Mouse (Mus musculus) heart, postnatal 36 days (tissue): ENCODE measurements around the gene Zcchc10. TPM values are rescaled to one million over a fixed set of nuclear protein-coding genes. Genes with fewer than 3 reads are reported as not detected.
"Not testable (repeated sequence)": the region's sequence is repeated elsewhere in the genome, so short reads cannot be mapped to it uniquely, and the experiment has no call there.

Experiments used
- DNase-seq, 2 experiments: peaks; one replicate each; pipeline ENCODE4 v3.0.0; 2021 to 2022
- intact Hi-C: fragments of 180-260 bp; cut with DNase I; formaldehyde crosslinking; loops from one replicate; pipeline ENCODE4 v1.15.1; 2025
- total RNA-seq, 2 experiments: library from RNA; stranded (reverse); gene quantifications; 2 replicates each; pipeline ENCODE4 v1.2.3; 2021

Zcchc10 gene
- 1 to 10 TPM; 5.3 to 6.8 TPM for total RNA-seq

DNA sequence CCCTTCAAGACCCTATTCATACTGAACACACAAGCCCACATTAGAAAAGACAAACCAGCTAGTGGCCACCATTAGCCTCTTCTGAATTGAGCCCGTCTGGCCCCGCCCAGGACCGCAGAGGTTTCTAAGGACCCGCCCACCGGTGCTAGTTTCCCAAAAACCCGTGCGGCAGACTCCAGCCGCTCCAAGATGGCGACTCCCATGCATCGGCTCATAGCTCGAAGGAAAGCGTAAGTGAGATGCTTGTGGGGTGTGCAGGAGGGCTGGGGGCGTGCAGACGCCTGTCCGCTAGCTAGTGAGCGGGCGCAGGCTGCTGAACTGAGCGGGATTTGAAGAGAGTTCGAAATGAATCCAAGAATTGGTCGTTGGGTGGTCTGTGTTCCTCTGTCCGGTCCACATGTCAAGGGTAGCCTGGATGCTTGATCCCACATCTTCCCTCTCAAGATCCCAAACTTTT is at the start of gene Zcchc10:
Gene Zcchc10 (plus strand): TSS at position 168 of the 457 bp plus-strand sequence.
- DNase-seq = peak; percentile 85 to 86
- intact Hi-C loops = loop anchor here (2.0 kb wide), 1 partner anchor 26 kb away; the partner anchor contains the start of gene Aff4

DNA sequence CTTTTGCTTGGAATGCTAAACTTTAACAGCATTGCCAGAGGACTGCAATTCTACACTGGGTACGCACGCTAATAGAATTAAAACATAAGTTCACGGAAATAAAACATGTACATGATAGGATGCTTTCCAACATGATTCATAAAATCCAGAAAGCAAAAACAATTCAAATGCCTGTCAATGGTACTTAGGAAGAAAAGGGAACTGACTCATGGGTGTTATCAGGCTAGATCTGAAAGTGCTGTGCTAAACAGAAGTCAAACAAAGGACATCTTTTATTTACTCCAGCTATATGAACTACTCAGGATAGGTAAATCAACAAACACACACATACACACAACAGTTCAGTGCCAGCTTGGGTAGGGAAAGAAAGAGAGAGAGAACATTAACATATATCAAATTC is 49.1 kb upstream of the Zcchc10 start:
- intact Hi-C loops = no loop called here
- no peak for DNase-seq

DNA sequence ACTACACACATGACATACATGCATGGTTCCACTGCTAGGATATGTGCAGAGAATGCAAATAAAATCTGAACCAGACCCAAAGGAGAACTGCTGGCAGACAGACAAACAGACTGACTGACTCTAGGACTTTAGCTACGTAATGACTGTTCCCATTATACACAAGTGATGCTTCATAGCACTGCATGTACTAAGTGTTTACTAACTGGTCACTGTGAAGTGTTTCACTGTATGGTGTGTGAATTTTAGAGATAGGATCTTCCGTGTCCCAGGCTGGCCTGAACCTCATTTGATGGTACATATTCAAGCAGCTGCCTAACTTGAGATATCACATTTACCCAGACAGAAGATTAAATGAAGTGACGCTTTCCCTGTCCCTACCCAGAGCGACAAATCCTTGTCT is 46.1 kb upstream of the Zcchc10 start:
- no peak for DNase-seq
- intact Hi-C loops = no loop called here

DNA sequence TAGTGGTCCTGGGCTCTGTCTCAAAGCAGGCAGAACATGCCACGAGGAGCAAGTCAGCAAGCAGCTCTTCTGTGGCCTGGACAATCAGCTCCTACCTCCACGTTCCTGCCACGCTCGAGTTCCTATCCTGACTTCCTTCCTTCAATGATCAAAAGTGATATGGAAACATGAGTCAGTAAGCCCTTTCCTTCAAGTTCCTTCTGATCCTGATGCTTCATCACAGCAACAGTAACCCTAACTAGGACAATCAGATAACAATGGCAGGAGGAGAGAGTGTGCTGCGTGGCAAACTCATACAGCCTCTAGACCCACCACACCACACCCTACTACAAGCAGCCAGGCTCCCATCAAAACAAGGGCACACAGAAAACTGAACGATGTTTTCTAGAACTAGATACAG is 38.6 kb upstream of the Zcchc10 start:
- no peak for DNase-seq
- intact Hi-C loops = no loop called here

DNA sequence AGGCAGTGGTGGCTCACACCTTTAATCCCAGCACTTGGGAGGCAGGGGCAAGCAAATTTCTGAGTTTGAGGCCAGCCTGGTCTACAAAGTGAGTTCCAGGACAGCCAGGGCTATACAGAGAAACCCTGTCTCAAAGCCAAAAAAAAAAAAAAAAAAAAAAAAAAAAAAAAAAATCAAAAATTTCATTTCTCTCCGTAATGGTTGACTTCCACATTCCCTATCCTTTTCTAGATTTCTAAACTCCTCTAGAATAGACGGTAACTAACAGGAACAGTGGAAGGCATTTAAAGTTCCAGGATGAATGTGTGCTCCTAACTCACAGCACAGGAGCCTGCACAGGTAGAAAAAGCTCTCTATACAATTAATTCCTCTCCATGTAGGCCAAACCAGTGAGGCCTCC is 34.3 kb upstream of the Zcchc10 start:
- DNase-seq, intact Hi-C loops: not testable (repeated sequence)

DNA sequence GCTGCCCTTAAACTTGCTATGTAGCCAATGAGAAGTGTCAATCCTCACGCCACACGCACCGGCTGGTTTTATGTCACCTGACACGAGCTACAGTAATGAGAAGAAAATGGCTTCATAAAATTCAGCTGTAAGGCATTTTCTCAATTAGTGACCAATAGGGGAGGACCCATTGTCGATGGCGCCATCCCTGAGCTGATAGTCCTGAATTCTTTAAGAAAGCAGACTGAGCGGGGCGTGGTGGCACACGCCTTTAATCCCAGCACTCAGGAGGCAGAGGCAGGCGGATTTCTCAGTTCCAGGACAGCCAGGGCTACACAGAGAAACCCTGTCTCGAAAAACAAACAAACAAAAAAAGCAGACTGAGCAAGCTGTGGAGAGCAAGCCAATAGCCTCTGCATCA is 33.6 kb upstream of the Zcchc10 start:
- intact Hi-C loops = no loop called here
- no peak for DNase-seq

DNA sequence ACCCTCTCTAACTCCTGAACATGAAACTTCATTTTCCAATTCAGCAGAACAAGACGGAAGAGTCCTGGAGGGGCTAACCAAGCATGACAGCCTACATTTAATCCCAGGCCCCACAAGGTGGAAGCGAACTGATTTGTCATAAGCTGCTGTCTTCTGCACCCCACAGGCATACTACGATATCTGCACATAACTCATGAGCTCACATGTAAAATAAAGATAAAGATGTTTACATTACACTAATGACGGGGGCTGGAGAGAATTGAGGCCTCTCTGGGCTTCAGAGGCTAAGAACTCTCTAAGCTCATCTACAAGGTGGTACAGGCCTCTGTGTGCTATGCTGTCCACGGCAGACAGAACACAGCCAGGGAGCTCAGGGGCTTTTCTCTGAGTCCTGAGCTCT is 30.0 kb upstream of the Zcchc10 start:
- no peak for DNase-seq
- intact Hi-C loops = no loop called here

DNA sequence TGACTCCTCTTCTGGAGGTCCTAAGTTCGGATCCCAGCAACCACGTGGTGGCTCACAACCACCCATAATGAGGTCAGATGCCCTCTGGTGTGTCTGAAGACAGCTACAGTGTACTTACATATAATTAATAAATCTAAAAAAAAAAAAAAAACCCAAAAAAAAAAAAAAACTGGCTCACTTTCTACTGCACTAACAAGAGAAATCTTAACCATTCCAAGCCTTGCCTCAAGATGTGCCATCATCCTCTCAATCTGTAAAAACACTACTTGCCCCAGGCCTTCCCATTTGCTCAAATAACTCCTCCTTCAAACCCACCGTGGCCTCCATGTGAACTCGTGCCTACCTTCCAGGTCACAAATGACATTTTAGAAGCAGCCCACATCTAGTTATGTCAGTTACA is 27.6 kb upstream of the Zcchc10 start:
- no peak for DNase-seq
- intact Hi-C loops = no loop called here

DNA sequence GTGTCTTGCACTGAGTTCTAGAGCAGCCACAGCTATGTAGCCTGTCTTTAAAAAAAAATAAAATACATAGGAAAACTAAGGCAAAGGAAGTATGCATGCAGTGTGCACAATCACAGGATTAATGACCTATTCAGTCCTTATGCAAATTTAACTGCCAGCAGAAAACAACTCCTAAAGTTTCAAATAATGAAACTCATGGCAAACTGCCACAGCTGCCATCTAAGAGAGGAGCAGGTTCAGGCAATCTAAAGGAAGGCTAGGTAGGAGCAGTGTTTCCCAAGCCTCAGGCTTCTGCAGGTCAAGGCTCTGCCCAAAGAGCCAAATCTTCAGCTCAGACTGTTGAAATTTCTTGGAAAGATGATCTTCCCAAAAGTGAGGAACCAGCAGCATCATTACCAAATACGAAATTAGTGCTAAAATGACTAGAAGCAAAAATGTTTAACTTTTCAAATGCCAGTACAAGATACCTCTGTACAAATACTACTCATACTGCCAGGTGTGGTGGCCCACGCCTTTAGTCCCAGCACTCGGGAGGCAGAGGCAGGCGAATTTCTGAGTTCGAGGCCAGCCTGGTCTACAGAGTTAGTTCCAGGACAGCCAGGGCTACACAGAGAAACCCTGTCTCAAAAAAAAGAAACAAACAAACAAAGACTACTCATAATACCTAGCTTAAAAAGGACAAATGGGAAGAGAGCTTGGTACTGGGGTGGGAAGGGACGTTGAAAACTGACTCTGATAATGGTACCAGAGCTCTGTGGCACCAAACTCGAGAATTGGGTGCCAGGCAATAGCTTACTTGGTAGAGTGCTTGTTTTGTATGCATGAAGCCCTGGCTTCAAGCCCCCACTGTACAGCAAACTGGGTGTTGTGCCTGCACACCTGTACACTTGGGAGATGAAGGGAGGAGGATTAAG is 26.3 kb upstream of the Zcchc10 start:
- intact Hi-C loops = no loop called here
- DNase-seq = no peak

DNA sequence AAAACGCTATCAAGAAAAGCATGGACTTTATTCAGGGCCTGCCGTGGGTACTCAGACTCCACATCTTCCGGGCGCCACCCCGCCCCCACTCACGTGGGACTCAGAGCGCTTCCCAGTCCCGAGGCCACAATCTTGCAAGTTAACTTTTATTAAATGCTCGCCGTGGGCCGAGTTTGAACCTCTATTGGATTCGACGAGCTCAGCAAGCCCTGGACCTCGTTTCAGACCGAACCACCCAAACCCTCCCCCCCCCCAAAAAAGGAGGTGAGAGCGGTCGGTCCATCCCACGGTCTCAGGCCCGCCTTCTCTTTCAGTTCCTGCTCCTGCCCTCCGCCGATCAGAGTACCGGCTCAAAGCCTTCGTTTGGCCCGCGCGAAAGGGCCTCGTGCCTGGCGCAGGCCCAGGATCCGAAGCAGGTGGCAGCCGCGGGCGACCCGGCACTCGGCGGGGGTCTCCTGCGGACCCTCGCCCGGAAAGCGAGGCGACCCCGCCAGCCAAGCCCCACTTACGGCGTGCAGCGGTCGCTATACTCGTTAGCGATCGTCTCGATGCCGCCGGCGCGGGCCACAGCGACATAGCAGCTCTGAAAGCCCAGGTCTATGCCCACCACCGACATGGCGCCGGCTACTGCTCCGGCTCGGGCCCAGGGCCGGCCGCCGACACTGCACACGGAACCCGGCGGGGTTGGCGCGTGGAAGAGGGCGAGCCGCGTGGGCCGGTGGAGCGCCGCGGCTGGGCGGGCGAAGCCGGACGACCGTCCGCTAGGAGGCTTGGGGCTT is 24.7 kb upstream of the Zcchc10 start:
- peak; percentile 63 to 64 for DNase-seq
- intact Hi-C loops = loop anchor here (1.0 to 5.0 kb wide), 2 partner anchors 51 to 133 kb away; partner anchors contain the start of genes Aff4, Gdf9 and Uqcrq

DNA sequence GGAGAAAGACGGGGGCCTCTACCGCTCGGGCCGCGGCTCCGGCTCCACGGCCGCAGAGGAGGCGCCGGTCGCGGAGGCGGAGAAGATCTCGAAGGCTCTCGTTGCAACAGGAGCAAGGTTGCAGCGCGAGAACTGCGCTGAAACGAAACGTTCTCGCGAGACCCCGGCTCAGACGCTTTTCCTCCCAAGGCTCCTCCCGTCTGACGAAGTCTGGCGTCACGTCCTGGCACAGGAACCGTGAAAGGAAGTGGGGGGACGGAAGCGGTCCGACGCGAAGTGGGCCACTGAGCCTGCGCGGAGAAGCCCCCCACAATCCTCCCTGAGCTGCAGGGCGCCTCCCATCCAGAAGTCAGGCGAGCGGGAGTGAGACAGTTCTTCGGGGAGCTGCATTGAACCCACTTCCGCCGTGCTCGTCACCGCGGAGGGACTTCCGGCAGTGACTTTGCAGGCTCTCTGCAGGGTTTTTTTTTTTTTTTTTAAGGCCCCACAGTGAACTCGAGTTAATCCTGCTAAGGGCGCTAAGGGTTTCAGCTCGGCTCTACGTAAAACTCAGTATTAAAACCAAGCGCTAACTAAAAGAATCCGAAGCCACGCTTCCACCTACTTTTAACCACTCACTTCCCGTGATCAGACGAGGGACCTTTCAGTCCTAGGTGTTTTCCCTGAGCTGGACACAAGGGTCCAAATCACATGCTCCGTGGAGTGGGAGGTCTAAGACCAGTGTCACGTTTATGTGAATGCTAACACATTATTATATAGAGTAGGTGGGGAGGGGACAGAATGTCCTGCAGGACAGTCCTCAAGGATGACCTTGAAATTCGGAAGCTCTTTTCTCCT is 23.9 kb upstream of the Zcchc10 start, which contains the start of gene Hspa4:
Gene Hspa4 (minus strand): TSS at position 128 of the 837 bp plus-strand sequence.
- DNase-seq = peak; percentile 99 to 100
- intact Hi-C loops = loop anchor here (1.0 to 5.0 kb wide), 2 partner anchors 50 to 132 kb away; partner anchors contain the start of genes Aff4, Gdf9 and Uqcrq

DNA sequence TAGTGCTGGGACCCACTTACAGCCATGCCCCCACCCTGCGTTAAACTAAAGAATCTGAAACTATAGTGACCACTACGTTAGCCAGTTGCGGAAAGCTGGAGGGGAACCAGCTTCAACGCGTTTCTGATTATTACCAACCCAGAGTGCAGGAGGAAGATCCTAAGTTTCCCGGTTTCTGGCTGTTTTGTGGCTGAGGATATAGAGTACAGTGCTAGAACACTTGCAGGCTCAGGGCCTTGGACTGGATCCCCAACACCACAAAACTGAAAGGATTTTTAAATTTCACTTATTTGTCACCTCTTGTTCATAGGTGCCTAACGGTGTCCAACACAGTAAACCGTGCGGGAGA is 23.3 kb upstream of the Zcchc10 start:
- intact Hi-C loops = loop anchor here (5.0 kb wide), 1 partner anchor 131 kb away; the partner anchor contains the start of genes Gdf9 and Uqcrq
- no peak for DNase-seq

DNA sequence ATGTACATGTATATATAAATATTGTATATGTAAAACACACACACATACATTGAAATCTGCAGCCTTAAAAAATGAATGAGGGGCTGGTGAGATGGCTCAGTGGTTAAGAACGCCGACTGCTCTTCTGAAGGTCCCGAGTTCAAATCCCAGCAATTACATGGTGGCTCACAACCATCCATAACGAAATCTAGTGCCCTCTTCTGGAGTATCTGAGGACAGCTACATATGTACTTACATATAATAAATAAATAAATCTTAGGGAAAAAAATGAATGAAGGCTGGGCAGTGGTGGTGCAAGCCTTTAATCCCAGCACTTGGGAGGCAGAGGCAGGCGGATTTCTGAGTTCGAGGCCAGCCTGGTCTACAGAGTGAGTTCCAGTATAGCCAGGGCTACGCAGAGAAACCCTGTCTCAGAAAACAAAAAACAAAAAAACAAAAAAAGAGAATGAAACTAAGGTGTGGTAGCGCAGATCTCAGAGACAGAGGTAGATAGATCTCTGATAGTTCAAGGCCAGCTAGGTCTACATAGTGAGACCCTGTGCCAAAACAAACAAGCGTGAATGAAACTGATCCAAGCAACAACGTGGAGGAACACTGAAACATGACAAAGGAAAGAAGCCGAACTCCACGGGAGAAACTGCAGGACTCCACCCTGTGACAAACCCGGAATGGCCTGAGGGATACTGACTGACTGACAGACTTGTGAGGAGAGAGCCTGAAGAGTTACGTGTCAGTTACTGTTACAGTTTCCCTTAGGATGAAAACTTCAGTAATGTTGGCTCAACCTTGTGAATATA is 20.2 kb upstream of the Zcchc10 start:
- no peak for DNase-seq
- intact Hi-C loops = loop anchor here (5.0 kb wide), 1 partner anchor 128 kb away; the partner anchor contains the start of genes Gdf9 and Uqcrq

DNA sequence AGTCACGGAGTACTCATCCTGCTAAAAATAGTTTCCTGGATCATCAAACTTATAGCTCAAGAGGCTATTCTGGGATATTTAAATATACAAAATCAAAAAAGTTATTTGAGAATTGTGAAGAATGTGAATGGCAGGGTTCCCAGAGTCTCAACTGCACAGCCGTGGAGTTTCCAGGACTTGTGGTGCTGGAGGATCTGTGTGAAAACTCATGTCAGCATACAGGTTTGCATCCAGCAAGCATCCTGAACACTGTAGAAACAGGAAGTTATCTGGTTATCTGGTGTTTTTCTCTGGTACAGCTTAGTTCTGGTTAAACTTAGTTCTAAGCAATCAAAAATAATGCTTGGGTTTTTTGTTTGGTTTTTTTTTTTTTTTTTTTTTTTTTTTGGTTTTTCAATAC is 17.5 kb upstream of the Zcchc10 start:
- no peak for DNase-seq

DNA sequence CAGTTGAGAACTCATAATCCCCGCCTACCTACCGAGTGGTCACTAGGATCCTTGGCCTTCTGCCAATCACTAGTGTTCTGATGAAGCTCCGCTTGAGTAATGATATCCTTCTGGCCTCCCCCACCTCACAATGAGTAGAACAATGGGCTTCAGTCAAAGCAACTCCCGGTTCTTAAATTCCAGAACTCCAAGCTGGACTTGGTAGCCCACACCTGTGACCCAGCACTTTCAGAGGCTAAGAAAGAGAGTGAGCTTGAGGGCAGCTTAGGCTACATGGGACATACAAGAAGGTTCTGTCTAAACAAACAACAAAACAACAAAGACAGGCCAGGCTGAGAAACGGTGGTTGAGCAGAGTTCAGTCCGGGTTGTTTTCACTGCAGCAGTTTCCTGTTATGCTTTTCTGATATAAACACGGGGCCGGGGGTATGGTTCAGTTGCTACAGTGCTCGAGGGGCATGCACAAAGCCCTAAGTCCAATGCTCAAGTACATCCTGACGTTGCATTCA is 16.9 kb upstream of the Zcchc10 start:
- intact Hi-C loops = no loop called here
- DNase-seq = peak; percentile 19 to 33

More for the DNA sequence above, 17.5 kb upstream of the Zcchc10 start:
- intact Hi-C loops = no loop called here

DNA sequence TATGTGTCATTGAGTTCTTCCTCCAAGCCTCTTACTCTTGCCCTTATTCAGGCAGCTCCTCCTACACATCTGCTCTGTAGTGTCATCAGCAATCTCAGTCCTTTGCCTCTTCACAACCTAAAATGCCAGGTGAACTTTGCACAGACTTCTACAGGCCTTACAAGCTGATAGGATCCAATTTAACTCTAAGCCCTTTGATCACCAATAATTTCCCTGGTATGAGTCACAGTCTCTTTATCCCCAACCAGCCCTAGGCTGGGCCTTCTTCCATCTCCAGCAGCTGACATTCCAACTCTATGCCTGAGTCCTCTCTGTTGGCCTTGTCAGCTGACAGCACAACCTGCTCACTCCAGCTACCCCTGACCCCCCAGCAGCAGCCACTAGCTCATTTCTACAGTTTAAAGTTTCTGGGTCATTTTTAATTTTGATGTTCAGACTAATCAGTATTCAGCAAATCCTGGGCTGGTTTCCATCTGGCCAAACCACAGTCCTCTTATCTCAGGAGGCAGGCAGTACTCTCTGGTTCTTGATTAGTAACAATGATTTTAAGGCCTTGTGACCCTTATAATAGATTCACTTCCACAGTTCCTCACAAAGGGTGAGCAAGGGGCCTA is 16.1 kb upstream of the Zcchc10 start:
- peak; percentile 54 to 70 for DNase-seq
- intact Hi-C loops = no loop called here

DNA sequence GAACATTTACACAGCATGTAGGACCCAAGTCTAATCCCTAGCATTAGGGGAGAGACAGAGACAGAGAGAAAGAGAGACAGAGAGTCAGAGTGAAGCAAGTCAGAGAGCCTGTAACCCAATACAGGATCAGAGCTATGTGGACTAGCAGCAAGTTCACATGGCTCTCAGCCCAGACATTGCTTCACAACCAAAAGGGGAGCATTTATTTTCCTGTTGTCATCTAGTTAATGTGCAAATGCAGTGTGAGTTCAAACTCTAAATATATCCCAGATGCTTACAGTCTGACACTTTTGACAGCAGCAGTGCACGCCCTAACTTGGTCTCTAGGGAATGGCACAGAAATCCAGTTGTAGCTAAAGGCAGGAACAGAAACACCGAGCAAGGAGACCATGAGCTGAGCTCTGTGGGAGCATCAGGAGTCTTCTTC is 15.6 kb upstream of the Zcchc10 start:
- intact Hi-C loops = no loop called here
- peak; percentile 59 to 82 for DNase-seq

DNA sequence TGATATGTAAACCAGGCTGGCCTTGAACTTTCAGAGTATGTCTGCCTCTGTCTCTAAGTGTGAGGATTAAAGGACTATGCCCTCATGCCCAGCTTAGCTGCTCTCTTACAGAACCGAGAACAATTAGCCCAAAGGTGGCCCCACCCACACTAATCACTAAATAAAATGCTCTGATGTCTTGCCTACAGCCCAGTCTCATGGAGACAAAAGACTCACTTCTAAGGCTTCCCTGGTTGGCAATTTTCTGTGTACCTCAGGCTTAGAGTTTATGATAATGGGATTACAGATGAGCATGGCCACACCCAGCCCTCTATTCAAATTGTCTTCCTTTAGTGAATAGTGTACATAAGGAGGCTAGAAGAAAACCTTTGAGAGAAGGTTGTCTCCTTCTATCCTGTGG is 13.1 kb upstream of the Zcchc10 start:
- intact Hi-C loops = no loop called here
- DNase-seq = no peak

DNA sequence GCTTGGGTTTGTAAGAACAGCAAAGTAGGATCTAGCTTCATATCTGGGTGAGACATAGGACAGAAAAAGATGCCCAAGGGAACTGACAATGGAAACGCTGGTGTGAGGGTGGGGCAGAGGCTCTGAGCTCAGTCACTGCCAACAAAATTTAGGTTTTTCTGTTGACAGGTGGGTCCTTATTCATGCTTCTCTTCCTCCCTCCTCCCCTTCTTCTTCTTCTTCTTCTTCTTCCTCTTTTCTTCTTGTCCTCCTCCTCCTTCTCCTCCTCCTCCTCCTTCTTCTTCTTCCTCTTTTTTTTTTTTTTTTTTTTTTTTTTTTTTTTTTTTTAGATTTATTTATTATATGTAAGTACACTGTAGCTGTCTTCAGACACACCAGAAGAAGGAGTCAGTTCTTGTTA is 11.7 kb upstream of the Zcchc10 start:
- intact Hi-C loops, DNase-seq: not testable (repeated sequence)
